Comparison of ENCODE assay signal across 14 mouse cellular contexts in genomic region chr4:86871988-86872387, GRCm38 (mm10).
"Had no signal": no experiment of that assay in that cellular context is flagged by ENCODE, and none has a peak within 500 bp of the region (broad histone marks: within the 10 kb centered on the region; RNA-seq: fewer than 3 reads in every experiment).

No protein-coding gene starts in this region.

- H3K4me3 ChIP-seq: midbrain, embryonic 10.5 days; midbrain, embryonic 12.5 days; neural tube, embryonic 12.5 days; stomach, embryonic 15.5 days had no signal

- H3K27ac ChIP-seq: midbrain, embryonic 10.5 days; midbrain, embryonic 12.5 days; neural tube, embryonic 12.5 days; stomach, embryonic 15.5 days; stomach, postnatal 0 days had no signal

- DNase-seq: lung, adult 18-20 months; lung, embryonic 14.5 days; lung, postnatal 10 days; lung, postnatal 4 days; midbrain, embryonic 14.5 days; right cerebral cortex, postnatal 14 days; thymus, adult 2 months; thymus, postnatal 25 days; thymus, postnatal 4 days had no signal
